Mouse (Mus musculus) kidney, postnatal 14 days (tissue): ENCODE measurements around the gene Gprc5d.
A peak's percentile ranks its signal among the peaks of the same experiment; 100 is the strongest.

Experiments
- DNase-seq: peaks from one replicate; pipeline ENCODE4 v3.0.0; 2022; ENCODE audit warnings: mixed read lengths

Gprc5d gene

GRCm38 (mm10) chr6:135066795-135067445 is 51.2 kb downstream of the Gprc5d start:
- peak; percentile 10 for DNase-seq

GRCm38 (mm10) chr6:135065236-135065957 is 52.7 kb downstream of the Gprc5d start, which contains the start of gene Gprc5a:
Gprc5a (plus strand) TSS chr6:135065651.
- peak; percentile 71 for DNase-seq

GRCm38 (mm10) chr6:135064621-135065020 is 53.5 kb downstream of the Gprc5d start:
- DNase-seq, result no peak

- no peak for DNase-seq
These were observed 57.4 kb downstream of the Gprc5d start for GRCm38 (mm10) chr6:135060728-135061127.
